Comparison of ENCODE assay signal across 18 mouse cellular contexts in the genomic region with DNA sequence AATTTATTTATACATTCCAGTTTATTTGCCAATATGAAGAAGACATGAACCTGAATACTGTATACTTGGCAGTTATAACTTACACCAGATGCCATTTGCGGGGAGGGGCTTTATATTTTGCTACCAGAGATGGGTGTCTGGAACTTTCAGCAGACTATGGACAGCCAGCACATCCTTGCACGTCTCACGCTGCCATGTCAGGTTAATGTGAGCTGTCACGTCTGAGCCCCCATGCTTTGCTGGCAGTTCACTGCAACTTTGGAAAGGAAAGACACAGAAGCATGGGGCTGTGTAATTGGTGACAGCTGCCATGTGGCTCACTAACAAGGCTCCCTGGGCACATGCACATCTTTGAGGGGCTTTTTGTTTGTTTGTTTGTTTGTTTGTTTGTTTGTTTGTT.
DNase-seq lines count a peak whose midpoint lies in the region; ATAC-seq lines count a peak whose summit lies in the region.
"Had no signal": no experiment of that assay in that cellular context is flagged by ENCODE, and none has a peak within 500 bp of the region (broad histone marks: within the 10 kb centered on the region; RNA-seq: fewer than 3 reads in every experiment).

No protein-coding gene starts in this region.

- no peak overlapping the region for H3K4me3 ChIP-seq in embryonic facial prominence, embryonic 11.5 days (ENCODE audit: low read depth, low read length)
- H3K4me3 ChIP-seq in midbrain, embryonic 11.5 days (ENCODE audit: low read depth, low read length): no peak overlapping the region
- H3K4me3 ChIP-seq: heart, adult 2 months; heart, embryonic 15.5 days; limb, embryonic 12.5 days had no signal

- no peaks in the 10 kb centered on the region for H3K4me1 ChIP-seq in embryonic facial prominence, embryonic 11.5 days (ENCODE audit: control insufficient read depth, insufficient read depth, low read length)
- peaks cover 4% of the 10 kb centered on the region for H3K4me1 ChIP-seq in midbrain, embryonic 11.5 days (ENCODE audit: control insufficient read depth, insufficient read depth, low read length)
- H3K4me1 ChIP-seq: heart, embryonic 15.5 days; limb, embryonic 12.5 days had no signal

- 54% methylated on average over 4 of the region's 4 CpGs for WGBS in embryonic facial prominence, embryonic 11.5 days
- 51% methylated on average over 4 of the region's 4 CpGs for WGBS in midbrain, embryonic 11.5 days

- no peaks in the 10 kb centered on the region for H3K9me3 ChIP-seq in embryonic facial prominence, embryonic 11.5 days (replicated peaks; ENCODE audit: control insufficient read depth, low read length)
- H3K9me3 ChIP-seq in midbrain, embryonic 11.5 days (ENCODE audit: control insufficient read depth, low read length): no peaks in the 10 kb centered on the region
- H3K9me3 ChIP-seq: heart, embryonic 15.5 days; limb, embryonic 12.5 days had no signal

- intact Hi-C loops in heart, postnatal 25 days (cut with DNase I): no loop called here

- H3K36me3 ChIP-seq in embryonic facial prominence, embryonic 11.5 days (replicated peaks; ENCODE audit: control insufficient read depth, insufficient read depth, low read depth, low read length): no peaks in the 10 kb centered on the region
- no peaks in the 10 kb centered on the region for H3K36me3 ChIP-seq in midbrain, embryonic 11.5 days (ENCODE audit: control insufficient read depth, insufficient read depth, low read length)
- H3K36me3 ChIP-seq: heart, embryonic 15.5 days; limb, embryonic 12.5 days had no signal

- H3K27ac ChIP-seq in embryonic facial prominence, embryonic 11.5 days (replicated peaks; ENCODE audit: low read depth, low read length): no peak overlapping the region
- H3K27ac ChIP-seq in midbrain, embryonic 11.5 days (ENCODE audit: low read depth, low read length): no peak overlapping the region
- H3K27ac ChIP-seq: heart, adult 2 months; heart, embryonic 15.5 days; hindbrain, embryonic 14.5 days; limb, embryonic 12.5 days; liver, embryonic 14.5 days had no signal

- H3K9ac ChIP-seq in embryonic facial prominence, embryonic 11.5 days (replicated peaks; ENCODE audit: low read length): no peak overlapping the region
- no peak overlapping the region for H3K9ac ChIP-seq in midbrain, embryonic 11.5 days (ENCODE audit: low read length)
- H3K9ac ChIP-seq: heart, embryonic 15.5 days; hindbrain, embryonic 14.5 days; limb, embryonic 12.5 days; liver, embryonic 14.5 days had no signal

- H3K27me3 ChIP-seq in embryonic facial prominence, embryonic 11.5 days (ENCODE audit: control insufficient read depth, insufficient read depth, low read length): no peaks in the 10 kb centered on the region
- no peaks in the 10 kb centered on the region for H3K27me3 ChIP-seq in midbrain, embryonic 11.5 days (ENCODE audit: control insufficient read depth, insufficient read depth, low read length)
- H3K27me3 ChIP-seq: heart, embryonic 15.5 days; limb, embryonic 12.5 days had no signal

- no peak overlapping the region for H3K4me2 ChIP-seq in embryonic facial prominence, embryonic 11.5 days (ENCODE audit: low read depth, low read length)
- no peak overlapping the region for H3K4me2 ChIP-seq in midbrain, embryonic 11.5 days
- H3K4me2 ChIP-seq: heart, embryonic 15.5 days; hindbrain, embryonic 14.5 days; limb, embryonic 12.5 days had no signal

- DNase-seq in heart, adult 11 months: peak; percentile 31
- no peak for DNase-seq in heart, postnatal 25 days (ENCODE audit: low spot score)
- peak; percentile 20 for DNase-seq in embryonic facial prominence, embryonic 11.5 days (ENCODE audit: low spot score)
- peak; percentile 86 for DNase-seq in midbrain, embryonic 11.5 days (ENCODE audit: low spot score, missing footprints)
- DNase-seq in retina, postnatal 1 day: peak; percentile 39
- no peak for DNase-seq in ovary, postnatal 36 days (ENCODE audit: low spot score)
- DNase-seq in kidney, adult 9 months: no peak
- DNase-seq: cerebellum, adult 11 months; gastrocnemius, postnatal 10 days; heart, adult 2 months; kidney, postnatal 10 days; right cerebral cortex, adult 18-20 months; thymus, adult 18-20 months had no signal

- no peak for ATAC-seq in embryonic facial prominence, embryonic 11.5 days (replicated peaks; ENCODE audit: insufficient number of reproducible peaks, low FRiP score, low TSS enrichment, low read depth)
- ATAC-seq in midbrain, embryonic 11.5 days (ENCODE audit: low FRiP score): peak; percentile 57
- ATAC-seq: intestine, postnatal 0 days had no signal

Comparison
In these comparisons a context has a peak if more than half of its experiments do, and no peak if none do; other contexts are left out.
1. DNase-seq: peak in heart, adult 11 months (single experiment), embryonic facial prominence, embryonic 11.5 days (single experiment), midbrain, embryonic 11.5 days (single experiment) and retina, postnatal 1 day (single experiment); none in heart, postnatal 25 days (single experiment), ovary, postnatal 36 days (single experiment) and kidney, adult 9 months (single experiment).